Mouse (Mus musculus): ENCODE data around the gene Tet3.

Tet3 gene

GRCm38 (mm10) chr6:83459034-83459644, at the start of gene Tet3:
Gene Tet3, minus strand, starts transcription at chr6:83459084.
- no peak for DNase-seq (ENCODE audit: extremely low read depth, low read depth)

DNA sequence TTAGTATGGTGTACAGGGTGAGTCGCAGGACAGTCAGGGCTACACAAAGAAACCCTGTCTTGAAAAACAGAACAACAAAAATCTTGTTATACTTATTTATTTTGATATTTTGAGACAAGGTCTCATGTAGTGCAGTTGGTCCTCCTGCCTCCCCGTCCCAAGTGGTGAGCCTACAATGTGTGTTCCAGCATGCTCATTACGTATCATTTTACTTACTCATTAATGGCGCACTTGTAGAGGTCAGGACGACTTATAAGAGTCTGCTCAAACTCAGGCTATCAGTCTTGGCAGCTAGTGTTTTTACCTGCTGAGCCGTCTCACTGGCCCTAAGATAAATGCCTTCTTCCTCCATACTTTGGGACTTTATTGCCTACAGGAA, 48.3 kb upstream of the Tet3 start:
- DNase-seq (ENCODE audit: extremely low read depth, low read depth), result no peak

- peak; percentile 98 for DNase-seq (ENCODE audit: extremely low read depth, low read depth)
Observed at GRCm38 (mm10) chr6:83506258-83507167, 47.6 kb upstream of the Tet3 start, which contains the start of gene Dguok. Gene Dguok, minus strand, starts transcription at chr6:83506969.

- DNase-seq (ENCODE audit: extremely low read depth, low read depth), result no peak
Observed at GRCm38 (mm10) chr6:83505554-83505953, 46.7 kb upstream of the Tet3 start.

DNA sequence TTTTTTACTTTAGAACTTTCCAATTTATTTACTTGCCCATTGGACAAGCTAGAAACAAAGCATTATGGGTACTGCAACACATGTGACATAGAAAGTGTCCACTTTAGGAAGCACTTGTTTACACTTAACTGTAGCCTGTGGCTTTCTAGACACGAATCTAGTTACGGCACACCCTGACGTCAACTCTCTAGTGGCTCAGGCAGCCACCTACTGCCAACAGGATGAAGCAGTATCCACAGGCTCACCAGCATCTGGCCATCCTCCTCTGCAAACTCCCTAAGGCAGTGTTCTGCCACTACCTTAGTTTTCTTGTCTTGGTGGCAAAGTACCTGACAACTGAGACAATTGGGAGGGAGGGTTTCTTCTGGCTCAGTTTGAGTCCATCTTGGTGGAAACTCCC, 44.5 kb upstream of the Tet3 start:
- DNase-seq (ENCODE audit: extremely low read depth, low read depth), result no peak

- DNase-seq (ENCODE audit: extremely low read depth, low read depth), result no peak
Observed at GRCm38 (mm10) chr6:83502656-83503055, 43.8 kb upstream of the Tet3 start.

DNA sequence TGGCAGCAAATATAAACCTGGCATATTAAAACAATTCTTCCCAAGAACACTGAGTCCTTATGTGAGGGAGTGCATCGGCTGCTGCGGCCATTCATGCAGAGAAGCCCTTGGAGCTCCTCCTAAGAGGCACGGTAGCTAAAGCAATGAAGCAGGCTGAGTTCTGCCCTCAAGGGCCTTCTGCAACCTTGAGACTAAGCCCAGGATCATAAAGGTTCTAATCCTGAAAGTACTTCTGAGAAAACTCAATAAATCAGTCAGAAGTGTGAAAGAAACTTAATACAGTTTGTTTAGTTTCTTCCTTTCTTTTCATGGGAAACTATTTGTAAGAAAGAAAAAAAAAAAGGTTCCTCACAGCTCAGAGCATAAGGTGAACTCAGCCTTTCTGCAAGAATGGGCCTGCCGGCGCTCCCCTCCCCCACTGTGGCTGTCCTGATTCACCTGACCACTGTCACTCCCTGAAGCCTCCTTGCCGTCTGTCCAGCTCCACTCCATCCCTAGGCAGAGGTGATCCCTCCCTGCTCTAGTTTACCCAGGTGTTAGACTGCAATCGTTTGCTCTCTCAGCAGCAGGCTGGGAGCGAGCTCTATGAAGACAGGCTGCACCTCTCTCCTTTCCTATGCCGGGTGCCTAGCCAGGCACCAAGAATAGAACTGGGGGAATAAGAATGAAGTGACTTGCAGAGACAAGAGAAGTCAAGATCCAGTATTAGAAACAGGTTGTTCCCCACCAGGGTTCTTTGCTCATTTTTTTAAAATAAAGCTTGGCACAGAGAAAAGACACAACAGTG, 42.8 kb upstream of the Tet3 start:
- no peak for DNase-seq (ENCODE audit: extremely low read depth, low read depth)

- no peak for DNase-seq (ENCODE audit: extremely low read depth, low read depth)
Observed at GRCm38 (mm10) chr6:83500462-83500861, 41.6 kb upstream of the Tet3 start.

DNA sequence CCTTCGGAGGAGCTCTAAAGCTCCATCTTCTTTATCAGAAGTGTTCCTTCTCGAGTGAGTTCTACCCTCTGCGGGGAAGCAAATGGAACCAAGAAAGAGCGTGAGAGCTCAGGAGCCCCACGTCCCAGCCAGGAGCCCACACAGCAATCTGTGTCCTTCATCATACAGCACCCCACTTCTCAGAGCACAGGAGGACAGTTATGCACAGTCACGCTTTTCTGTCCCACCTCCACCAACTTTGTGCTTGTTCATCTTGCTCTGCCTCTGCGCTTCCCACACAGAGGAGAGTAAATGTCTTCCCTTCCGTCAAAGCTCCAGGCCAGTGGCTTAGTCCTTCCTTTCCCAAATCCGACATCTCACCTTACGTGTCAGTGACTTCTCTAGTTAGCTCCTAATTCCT, 40.2 kb upstream of the Tet3 start:
- DNase-seq (ENCODE audit: extremely low read depth, low read depth), result no peak

GRCm38 (mm10) chr6:83496753-83497710, 38.1 kb upstream of the Tet3 start:
- DNase-seq (ENCODE audit: extremely low read depth, low read depth), result no peak

- DNase-seq (ENCODE audit: extremely low read depth, low read depth), result no peak
Observed at GRCm38 (mm10) chr6:83496009-83496752, 37.3 kb upstream of the Tet3 start.

GRCm38 (mm10) chr6:83490622-83491021, 31.7 kb upstream of the Tet3 start:
- DNase-seq (ENCODE audit: extremely low read depth, low read depth), result no peak

DNA sequence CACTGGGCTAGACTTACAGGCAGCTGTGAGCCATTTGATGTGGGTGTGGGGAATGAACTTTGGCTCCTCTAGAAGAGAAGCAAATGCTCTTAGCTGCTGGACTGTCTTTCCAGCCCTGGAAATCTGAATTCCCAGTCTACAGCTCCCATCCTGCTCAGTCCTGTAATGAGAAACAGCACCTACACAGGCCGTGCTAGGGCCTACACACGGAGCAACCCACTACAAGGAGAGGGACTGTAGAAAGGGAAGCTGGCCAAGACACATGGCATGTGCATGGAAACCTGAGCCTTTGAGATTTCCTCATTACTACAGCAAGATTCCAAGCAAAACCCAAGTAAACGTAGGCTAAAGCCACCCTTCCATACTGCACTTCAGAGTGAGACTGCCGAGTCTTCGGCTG, 29.3 kb upstream of the Tet3 start:
- DNase-seq (ENCODE audit: extremely low read depth, low read depth), result no peak

GRCm38 (mm10) chr6:83487298-83487697, 28.4 kb upstream of the Tet3 start:
- DNase-seq (ENCODE audit: extremely low read depth, low read depth), result no peak

- no peak for DNase-seq (ENCODE audit: extremely low read depth, low read depth)
Observed at GRCm38 (mm10) chr6:83485854-83486253, 27.0 kb upstream of the Tet3 start.

DNA sequence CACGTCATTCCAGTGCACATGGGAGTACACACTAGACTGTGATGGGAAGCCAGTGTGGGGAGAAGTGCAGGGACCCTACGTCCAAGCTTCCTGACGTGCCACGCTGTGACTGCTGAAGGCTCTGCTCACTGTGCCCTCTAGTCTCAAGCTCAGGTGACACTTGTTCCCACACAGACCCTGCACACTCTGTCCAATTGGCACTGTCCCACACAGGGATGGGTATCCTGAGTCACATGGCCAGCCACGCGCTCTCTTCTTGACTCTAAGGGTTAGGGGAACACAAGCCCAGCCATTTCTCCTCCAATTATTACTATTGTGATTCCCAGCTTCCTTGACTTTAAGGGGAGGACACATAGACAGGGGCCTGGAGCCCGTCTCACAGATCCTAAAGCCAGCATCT, 24.9 kb upstream of the Tet3 start:
- DNase-seq (ENCODE audit: extremely low read depth, low read depth), result no peak

GRCm38 (mm10) chr6:83482418-83483085, 23.7 kb upstream of the Tet3 start:
- no peak for DNase-seq (ENCODE audit: extremely low read depth, low read depth)

- no peak for DNase-seq (ENCODE audit: extremely low read depth, low read depth)
Observed at GRCm38 (mm10) chr6:83480019-83480655, 21.3 kb upstream of the Tet3 start.

GRCm38 (mm10) chr6:83479193-83479592, 20.3 kb upstream of the Tet3 start:
- no peak for DNase-seq (ENCODE audit: extremely low read depth, low read depth)

All from MEL-GATA-1-ER (cell line).